Mouse (Mus musculus) adrenal gland (tissue): ENCODE measurements around the gene Cpne5.

Experiments used
- intact Hi-C: fragments of 180-260 bp; cut with DNase I; formaldehyde crosslinking; loops from one replicate; pipeline ENCODE4 v1.15.1; 2025
- long read RNA-seq, 2 experiments: library from polyadenylated mRNA; unstranded; transcript quantifications; one replicate each; pipeline ENCODE4 v2.0.0; 2020; ENCODE audit warnings: borderline replicate concordance in 1 of 2; ENCODE audit not compliant: insufficient replicate concordance in 1 of 2

Gene Cpne5
- long read RNA-seq, experiment 1 = 0 reads
- long read RNA-seq, experiment 2 = 0 reads

- intact Hi-C loops = no loop called here
These were observed at the start of gene Cpne5 for GRCm38 (mm10) chr17:29237772-29238420. Gene Cpne5 (minus strand): TSS chr17:29238167.

- intact Hi-C loops = no loop called here
These were observed 44.4 kb upstream of the Cpne5 start for GRCm38 (mm10) chr17:29282216-29282952.

- intact Hi-C loops = no loop called here
These were observed 43.6 kb upstream of the Cpne5 start for GRCm38 (mm10) chr17:29281541-29281940.

- intact Hi-C loops = no loop called here
These were observed 42.5 kb upstream of the Cpne5 start for GRCm38 (mm10) chr17:29280422-29280821.

GRCm38 (mm10) chr17:29273889-29274288, 35.9 kb upstream of the Cpne5 start:
- intact Hi-C loops = no loop called here

GRCm38 (mm10) chr17:29273156-29273555, 35.2 kb upstream of the Cpne5 start:
- intact Hi-C loops = no loop called here

GRCm38 (mm10) chr17:29270148-29270698, 32.3 kb upstream of the Cpne5 start:
- intact Hi-C loops = no loop called here

- intact Hi-C loops = loop anchor here (2.0 to 5.0 kb wide), 2 partner anchors 101 to 243 kb away; no protein-coding TSS in a partner anchor
These were observed 31.4 kb upstream of the Cpne5 start for GRCm38 (mm10) chr17:29269349-29269706.

- intact Hi-C loops = loop anchor here (2.0 to 5.0 kb wide), 2 partner anchors 102 to 243 kb away; no protein-coding TSS in a partner anchor
These were observed 30.8 kb upstream of the Cpne5 start, which contains the start of gene BC004004 for GRCm38 (mm10) chr17:29268682-29269348. Gene BC004004 (plus strand): TSS chr17:29268788.

- intact Hi-C loops = loop anchor here (2.0 to 5.0 kb wide), 2 partner anchors 103 to 244 kb away; no protein-coding TSS in a partner anchor
These were observed 30.1 kb upstream of the Cpne5 start for GRCm38 (mm10) chr17:29267931-29268681.

GRCm38 (mm10) chr17:29267040-29267439, 29.1 kb upstream of the Cpne5 start:
- intact Hi-C loops = loop anchor here (5.0 kb wide), 1 partner anchor 245 kb away; no protein-coding TSS in a partner anchor

GRCm38 (mm10) chr17:29264760-29265159, 26.8 kb upstream of the Cpne5 start:
- intact Hi-C loops = loop anchor here (5.0 kb wide), 1 partner anchor 248 kb away; no protein-coding TSS in a partner anchor

GRCm38 (mm10) chr17:29263840-29264633, 26.1 kb upstream of the Cpne5 start, which contains the start of gene Ppil1:
Gene Ppil1 (minus strand): TSS chr17:29264186.
- intact Hi-C loops = no loop called here

- intact Hi-C loops = no loop called here
These were observed 25.4 kb upstream of the Cpne5 start for GRCm38 (mm10) chr17:29263417-29263816.

- intact Hi-C loops = no loop called here
These were observed 24.3 kb upstream of the Cpne5 start for GRCm38 (mm10) chr17:29262259-29262649.

- intact Hi-C loops = no loop called here
These were observed 23.8 kb upstream of the Cpne5 start for GRCm38 (mm10) chr17:29261603-29262258.

- intact Hi-C loops = no loop called here
These were observed 22.5 kb upstream of the Cpne5 start for GRCm38 (mm10) chr17:29260501-29260900.

GRCm38 (mm10) chr17:29259489-29259888, 21.5 kb upstream of the Cpne5 start:
- intact Hi-C loops = no loop called here

GRCm38 (mm10) chr17:29258921-29259320, 21.0 kb upstream of the Cpne5 start:
- intact Hi-C loops = no loop called here
